Mouse (Mus musculus): ENCODE measurements around the gene Appl1.
A peak's percentile ranks its signal among the peaks of the same experiment; 100 is the strongest.
"Not testable (repeated sequence)": the region's sequence is repeated elsewhere in the genome, so short reads cannot be mapped to it uniquely, and the experiment has no call there.

The Appl1 gene

GRCm38 (mm10) chr14:26969164-26969563 lies 1.9 kb downstream of the Appl1 start:
- no peak for DNase-seq (ENCODE audit: low spot score in 2 of 2)

GRCm38 (mm10) chr14:26960518-26960917 lies 10.5 kb downstream of the Appl1 start:
- no peak for DNase-seq (ENCODE audit: low spot score in 2 of 2)

GRCm38 (mm10) chr14:26956139-26956538 lies 14.9 kb downstream of the Appl1 start:
- not testable (repeated sequence) for DNase-seq (ENCODE audit: low spot score in 2 of 2)

DNA sequence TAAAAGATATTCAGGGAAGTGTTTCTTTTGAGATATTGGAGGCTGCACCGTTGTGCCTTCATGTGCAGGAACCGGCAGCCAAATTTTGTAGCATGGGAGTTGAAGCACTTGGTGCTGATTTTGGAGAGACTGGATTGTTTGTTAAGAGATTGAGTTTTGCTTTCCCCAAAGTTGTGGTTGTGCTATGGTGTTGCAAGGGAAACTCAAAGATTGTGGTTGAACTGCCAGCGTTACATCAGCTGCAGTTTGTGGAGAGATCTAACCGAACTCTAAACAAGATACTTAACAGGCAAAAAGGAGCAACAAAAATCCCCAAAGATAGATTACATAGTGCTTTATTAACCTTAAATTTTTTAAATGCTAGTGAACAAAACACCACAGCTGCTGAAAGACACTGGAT lies 35.5 kb downstream of the Appl1 start:
- DNase-seq (ENCODE audit: low spot score in 2 of 2), result no peak

GRCm38 (mm10) chr14:26934891-26935290 lies 36.1 kb downstream of the Appl1 start:
- DNase-seq (ENCODE audit: low spot score in 2 of 2), result no peak

GRCm38 (mm10) chr14:26923702-26924421 lies 47.2 kb downstream of the Appl1 start:
- DNase-seq (ENCODE audit: low spot score in 2 of 2), result no peak

DNA sequence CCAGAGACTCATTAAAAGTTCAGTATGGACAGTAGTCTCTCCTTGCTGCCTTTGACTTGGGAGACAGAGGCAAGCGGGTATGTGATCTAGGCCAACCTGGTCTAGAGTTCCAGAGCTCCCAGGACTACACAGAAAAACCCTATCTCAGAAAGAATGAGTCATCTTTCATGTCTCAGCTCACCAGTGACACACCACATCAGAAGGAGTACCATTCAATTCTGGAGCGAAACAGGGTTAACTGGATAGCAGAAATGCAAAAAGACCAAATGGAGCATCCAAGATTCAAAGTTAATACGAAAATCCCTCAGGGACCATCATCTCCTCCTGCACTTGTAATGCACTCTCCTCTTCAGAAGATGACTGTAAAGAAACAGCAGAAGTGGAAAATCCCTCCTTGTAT lies 51.7 kb downstream of the Appl1 start:
- no peak for DNase-seq (ENCODE audit: low spot score in 2 of 2)

GRCm38 (mm10) chr14:26913681-26914268 lies 57.3 kb downstream of the Appl1 start:
- DNase-seq (ENCODE audit: low spot score in 2 of 2), result peak in 1 of 2 experiments; percentile 22

- DNase-seq (ENCODE audit: low spot score in 2 of 2), result no peak
Observed at GRCm38 (mm10) chr14:26911826-26912225, 59.2 kb downstream of the Appl1 start.

DNA sequence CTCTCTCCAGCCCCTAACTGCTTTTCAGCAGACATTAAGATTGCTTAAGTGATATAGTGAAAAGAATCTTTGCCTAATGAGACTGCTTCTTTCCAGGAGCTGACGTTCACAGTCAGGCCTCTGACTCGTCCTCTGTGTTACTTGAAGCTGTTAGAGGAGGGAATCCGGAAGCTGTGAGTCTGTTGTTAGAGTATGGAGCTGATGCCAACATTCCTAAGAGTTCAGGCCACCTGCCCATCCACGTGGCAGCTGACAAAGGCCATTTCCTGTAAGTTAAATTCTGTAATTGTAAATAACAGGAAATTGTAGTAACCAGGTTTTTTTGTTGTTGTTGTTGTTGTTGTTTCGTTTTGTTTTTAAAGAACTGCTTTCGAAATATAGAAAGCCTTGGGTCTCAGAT lies 59.8 kb downstream of the Appl1 start:
- DNase-seq (ENCODE audit: low spot score in 2 of 2), result no peak

DNA sequence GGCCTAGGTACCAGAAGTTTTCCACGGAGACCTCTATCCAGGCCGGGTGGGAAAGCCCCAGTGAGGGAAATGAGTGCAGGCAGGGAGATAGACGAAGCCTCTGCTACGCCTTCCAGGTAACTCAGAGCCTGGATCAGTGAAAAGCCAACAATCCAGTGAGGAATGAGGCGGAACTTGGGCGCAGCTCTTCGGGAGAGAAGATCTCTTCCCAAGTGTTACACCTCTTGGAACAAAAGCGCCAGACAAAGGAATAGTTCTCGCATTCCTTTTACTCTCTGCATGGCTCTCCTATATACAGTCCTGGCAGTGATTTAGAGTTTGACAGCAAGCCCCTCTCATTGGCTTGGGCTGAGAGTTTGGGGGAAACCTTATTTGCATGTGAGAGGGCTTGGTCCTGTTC lies 60.6 kb downstream of the Appl1 start:
- DNase-seq (ENCODE audit: low spot score in 2 of 2), result not testable (repeated sequence)

- no peak for DNase-seq (ENCODE audit: low spot score in 2 of 2)
Observed at GRCm38 (mm10) chr14:26907401-26907800, 63.6 kb downstream of the Appl1 start.

DNA sequence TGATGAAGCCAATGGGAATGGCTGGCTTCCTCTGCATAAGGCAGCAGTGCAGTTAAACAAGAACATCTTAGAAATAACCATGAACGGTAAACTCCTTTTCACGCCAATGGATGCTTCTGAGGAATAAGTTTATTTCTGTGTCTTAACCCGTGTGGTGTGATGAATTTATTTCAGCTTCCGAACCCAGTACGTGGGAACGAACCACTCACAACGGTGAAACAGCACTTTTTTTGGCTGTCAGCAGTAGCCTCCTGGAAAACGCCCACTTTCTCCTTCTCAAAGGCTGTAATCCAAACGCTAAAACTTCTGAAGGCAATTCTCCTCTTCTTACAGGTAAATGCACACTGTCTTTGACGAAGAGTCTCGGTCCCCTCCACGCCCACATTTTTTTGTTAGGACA lies 70.1 kb downstream of the Appl1 start:
- no peak for DNase-seq (ENCODE audit: low spot score in 2 of 2)

- no peak for DNase-seq (ENCODE audit: low spot score in 2 of 2)
Observed at GRCm38 (mm10) chr14:26899490-26899889, 71.5 kb downstream of the Appl1 start.

- no peak for DNase-seq (ENCODE audit: low spot score in 2 of 2)
Observed at GRCm38 (mm10) chr14:26894392-26894791, 76.6 kb downstream of the Appl1 start, which contains the start of gene Asb14. Gene Asb14, plus strand, starts transcription at chr14:26894557.

DNA sequence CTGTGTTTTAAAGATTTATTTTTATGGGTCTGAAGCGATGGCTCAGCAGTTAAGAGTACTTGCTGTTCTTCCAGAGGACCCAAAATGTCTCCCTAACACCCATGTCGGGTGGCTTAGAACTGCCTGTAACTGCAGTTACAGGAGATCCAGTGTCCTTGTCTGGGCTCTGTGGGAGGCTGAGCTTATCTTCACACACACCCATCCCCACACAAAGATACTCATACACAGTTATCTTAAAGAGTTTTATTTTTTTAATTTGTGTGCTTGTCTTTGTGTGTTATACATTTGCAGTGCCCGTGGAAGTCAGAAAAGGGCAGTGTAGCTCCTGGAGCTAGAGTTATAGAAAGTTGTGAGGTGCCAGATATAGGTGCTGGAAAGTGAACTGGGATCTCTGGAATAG lies 80.3 kb downstream of the Appl1 start:
- DNase-seq (ENCODE audit: low spot score in 2 of 2), result no peak

GRCm38 (mm10) chr14:26887244-26887643 lies 83.8 kb downstream of the Appl1 start:
- DNase-seq (ENCODE audit: low spot score in 2 of 2), result no peak

- DNase-seq (ENCODE audit: low spot score in 2 of 2), result no peak
Observed at GRCm38 (mm10) chr14:26881700-26882099, 89.3 kb downstream of the Appl1 start.

GRCm38 (mm10) chr14:26879976-26880375 lies 91.1 kb downstream of the Appl1 start:
- no peak for DNase-seq (ENCODE audit: low spot score in 2 of 2)

GRCm38 (mm10) chr14:26878756-26879155 lies 92.3 kb downstream of the Appl1 start:
- DNase-seq (ENCODE audit: low spot score in 2 of 2), result no peak

All from frontal cortex, postnatal 14 days (tissue).